Mouse (Mus musculus) hindbrain, embryonic 15.5 days (tissue): Measurements from ENCODE around the gene 2010300C02Rik. TPM values are rescaled to one million over a fixed set of nuclear protein-coding genes. Genes with fewer than 3 reads are reported as not detected.

ENCODE experiments used
- ATAC-seq: fragments of 200-750 bp; cut with Nextera tagmentation; 2 replicates; pipeline ENCODE4 v1.8.0; 2017; ENCODE audit warnings: low read depth, moderate number of reproducible peaks, moderate TSS enrichment; ENCODE audit not compliant: low FRiP score
- H3K27ac ChIP-seq: fragments of 300-500 bp; sonication (generic); replicated peaks from 2 replicates; pipeline ENCODE4 v1.5.1; 2015; ENCODE audit warnings: mild to moderate bottlenecking, inconsistent platforms
- H3K27me3 ChIP-seq: fragments of 300-500 bp; sonication (generic); 2 replicates; pipeline ENCODE4 v1.6.1; 2015; ENCODE audit warnings: control low read depth, inconsistent platforms
- H3K36me3 ChIP-seq: fragments of 300-500 bp; sonication (generic); 2 replicates; pipeline ENCODE4 v1.6.1; 2015; ENCODE audit warnings: control low read depth, inconsistent platforms
- H3K4me1 ChIP-seq: fragments of 300-500 bp; sonication (generic); replicated peaks from 2 replicates; pipeline ENCODE4 v1.6.1; 2015; ENCODE audit warnings: control low read depth, inconsistent platforms
- H3K4me2 ChIP-seq: fragments of 300-500 bp; sonication (generic); 2 replicates; pipeline ENCODE4 v1.6.1; 2015; ENCODE audit warnings: moderate library complexity, mild to moderate bottlenecking, inconsistent platforms
- H3K4me3 ChIP-seq: fragments of 300-500 bp; sonication (generic); 2 replicates; pipeline ENCODE4 v1.5.1; 2015; ENCODE audit warnings: mild to moderate bottlenecking, inconsistent platforms
- H3K9ac ChIP-seq: fragments of 300-500 bp; sonication (generic); 2 replicates; pipeline ENCODE4 v1.6.1; 2015; ENCODE audit warnings: inconsistent platforms
- H3K9me3 ChIP-seq: fragments of 300-500 bp; sonication (generic); 2 replicates; pipeline ENCODE4 v1.6.1; 2016; ENCODE audit warnings: control low read depth, inconsistent platforms
- WGBS: fragments of 180-500 bp; shearing (Covaris S2); methylation state at CpG from one replicate; pipeline ENCODE4 v1.1.7; 2015; 5-methylcytosine and 5-hydroxymethylcytosine counted together
- polyA plus RNA-seq: library from polyadenylated mRNA; unstranded; fragments of >200 nt; fragmentation: Nextera tagmentation; extraction: Ambion mirVana; gene quantifications from 2 replicates; pipeline ENCODE4 v1.2.1, GENCODE M21; 2015

2010300C02Rik gene
- polyA plus RNA-seq, 1 experiment from 2014 or later = 3.2 TPM

DNA sequence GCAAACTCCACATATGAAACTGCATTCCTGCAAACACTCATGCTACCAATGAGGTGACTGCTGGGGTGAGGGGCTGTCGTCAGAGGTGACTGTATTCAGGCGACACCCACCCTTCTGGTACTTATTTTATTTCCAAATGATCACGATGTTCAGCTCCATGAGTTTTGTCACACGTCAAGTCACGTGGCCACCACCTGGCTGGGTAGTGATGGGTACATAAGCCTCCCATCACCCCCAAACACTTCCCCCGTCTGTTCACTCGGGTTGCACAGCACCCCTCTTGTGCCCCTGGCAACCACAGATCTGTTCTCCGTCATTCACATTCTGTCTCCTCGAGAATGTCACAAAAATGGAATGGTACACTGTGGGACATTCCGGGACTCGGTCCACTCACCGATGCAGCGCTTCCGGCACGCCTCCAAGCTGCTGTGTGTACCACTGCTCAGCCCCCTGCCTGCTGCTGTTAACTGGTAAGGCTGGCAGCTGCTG, 32.9 kb downstream of the 2010300C02Rik start:
- 71% methylated on average over 15 of the region's 15 CpGs for WGBS
- no peak overlapping the region for H3K27ac ChIP-seq
- H3K27me3 ChIP-seq = no peaks in the 10 kb centered on the region
- H3K4me2 ChIP-seq = peak overlapping the region; percentile 41
- peak overlapping the region; percentile 7; the same call in 1 of the 2 replicates for H3K4me3 ChIP-seq
- H3K9ac ChIP-seq = no peak overlapping the region
- peak; percentile 48; the same call in 1 of the 2 replicates for ATAC-seq
- no peaks in the 10 kb centered on the region for H3K4me1 ChIP-seq
- no peaks in the 10 kb centered on the region for H3K36me3 ChIP-seq
- no peaks in the 10 kb centered on the region for H3K9me3 ChIP-seq

GRCm38 (mm10) chr1:37678327-37679123, 41.4 kb downstream of the 2010300C02Rik start:
- Histone ChIP-seq H3K36me3 (no peaks in the 10 kb centered on the region), H3K9ac (no peak overlapping the region), H3K4me3 (no peak overlapping the region), H3K27me3 (no peaks in the 10 kb centered on the region), H3K4me1 (no peaks in the 10 kb centered on the region), H3K9me3 (no peaks in the 10 kb centered on the region), H3K27ac (no peak overlapping the region), H3K4me2 (no peak overlapping the region)
- 71% methylated on average over 9 of the region's 9 CpGs for WGBS
- no peak for ATAC-seq

GRCm38 (mm10) chr1:37676967-37677512, 42.8 kb downstream of the 2010300C02Rik start:
- no peak overlapping the region for H3K9ac ChIP-seq
- H3K27me3 ChIP-seq = no peaks in the 10 kb centered on the region
- no peaks in the 10 kb centered on the region for H3K36me3 ChIP-seq
- ATAC-seq = no peak
- H3K4me3 ChIP-seq = no peak overlapping the region
- no peaks in the 10 kb centered on the region for H3K9me3 ChIP-seq
- 82% methylated on average over 7 of the region's 7 CpGs for WGBS
- no peak overlapping the region for H3K4me2 ChIP-seq
- H3K27ac ChIP-seq = no peak overlapping the region
- H3K4me1 ChIP-seq = no peaks in the 10 kb centered on the region

DNA sequence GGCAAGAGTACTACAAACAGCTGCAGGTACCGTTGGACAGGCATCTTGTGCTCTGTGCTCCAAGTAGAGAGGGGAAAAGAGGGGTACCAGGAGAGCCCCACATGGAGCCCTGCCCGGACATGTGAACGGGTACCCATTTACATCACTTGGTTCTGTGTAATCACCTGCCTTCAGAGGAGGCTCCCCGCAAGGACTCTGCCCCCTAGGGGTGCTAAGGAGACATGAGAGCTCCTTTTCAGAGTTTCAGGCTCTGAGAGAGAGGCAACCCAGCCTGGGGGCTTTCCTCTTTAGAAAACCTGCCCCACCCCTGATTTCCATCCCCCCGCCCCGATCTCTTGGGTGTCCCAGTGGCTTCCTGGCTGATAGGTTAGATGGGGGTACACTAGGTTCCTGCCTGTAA, 44.4 kb downstream of the 2010300C02Rik start:
- Histone ChIP-seq H3K4me2 (no peak overlapping the region), H3K4me3 (no peak overlapping the region), H3K9ac (no peak overlapping the region), H3K4me1 (no peaks in the 10 kb centered on the region), H3K27ac (no peak overlapping the region), H3K27me3 (no peaks in the 10 kb centered on the region), H3K9me3 (no peaks in the 10 kb centered on the region), H3K36me3 (no peaks in the 10 kb centered on the region)
- ATAC-seq = no peak
- 65% methylated on average over 6 of the region's 6 CpGs for WGBS

- Histone ChIP-seq H3K27me3 (no peaks in the 10 kb centered on the region), H3K4me2 (no peak overlapping the region), H3K9ac (no peak overlapping the region), H3K36me3 (no peaks in the 10 kb centered on the region), H3K4me1 (no peaks in the 10 kb centered on the region), H3K27ac (no peak overlapping the region), H3K9me3 (no peaks in the 10 kb centered on the region), H3K4me3 (no peak overlapping the region)
- ATAC-seq = no peak
- WGBS = 92% methylated on average over 8 of the region's 8 CpGs
Measured at GRCm38 (mm10) chr1:37674266-37674665, 45.6 kb downstream of the 2010300C02Rik start.

DNA sequence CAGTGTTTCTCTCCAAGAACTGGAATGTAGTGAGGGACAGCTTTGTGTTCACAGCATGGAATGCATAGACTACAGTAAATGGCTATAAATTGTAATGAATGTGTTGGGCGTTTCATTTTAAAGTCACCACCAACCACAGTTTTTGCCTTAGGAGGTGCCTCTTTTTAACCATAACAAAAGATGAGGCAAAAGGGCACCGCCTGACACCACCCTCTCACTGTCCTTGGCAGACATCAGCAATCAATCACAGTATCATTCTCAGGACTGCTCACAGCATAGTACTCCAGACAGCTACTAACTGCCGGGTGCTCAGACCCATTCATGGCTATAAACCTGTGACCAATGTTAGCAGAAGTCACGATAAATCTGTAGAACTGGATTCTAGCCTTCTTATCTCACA, 48.6 kb downstream of the 2010300C02Rik start:
- H3K4me2 ChIP-seq = no peak overlapping the region
- WGBS = 41% methylated on average over 4 of the region's 4 CpGs
- no peak overlapping the region for H3K4me3 ChIP-seq
- no peak overlapping the region for H3K9ac ChIP-seq
- H3K9me3 ChIP-seq = no peaks in the 10 kb centered on the region
- no peak overlapping the region for H3K27ac ChIP-seq
- no peaks in the 10 kb centered on the region for H3K4me1 ChIP-seq
- H3K36me3 ChIP-seq = no peaks in the 10 kb centered on the region
- ATAC-seq = no peak
- no peaks in the 10 kb centered on the region for H3K27me3 ChIP-seq

DNA sequence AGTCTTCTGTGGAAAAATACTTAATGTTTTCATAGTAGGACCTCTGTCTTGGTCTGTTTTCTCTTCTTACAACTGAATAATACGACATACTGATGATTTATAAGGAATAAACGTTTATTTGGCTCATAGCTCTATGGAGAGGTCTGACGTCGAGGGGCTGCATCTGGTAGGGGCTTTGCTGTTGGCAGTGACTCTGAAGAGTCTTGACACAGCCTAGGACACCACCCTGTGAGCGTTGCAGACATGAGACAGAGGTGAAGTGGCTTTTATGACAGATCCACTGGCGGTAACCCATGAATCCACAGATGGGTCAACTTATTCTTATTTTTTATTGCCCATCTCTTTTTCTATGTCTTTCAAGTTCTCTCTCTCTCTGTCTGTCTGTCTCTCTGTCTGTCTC, 52.5 kb downstream of the 2010300C02Rik start:
- Histone ChIP-seq H3K9ac (no peak overlapping the region), H3K27me3 (no peaks in the 10 kb centered on the region), H3K36me3 (no peaks in the 10 kb centered on the region), H3K4me2 (no peak overlapping the region), H3K27ac (no peak overlapping the region), H3K4me1 (no peaks in the 10 kb centered on the region), H3K4me3 (no peak overlapping the region), H3K9me3 (no peaks in the 10 kb centered on the region)
- 90% methylated on average over 6 of the region's 6 CpGs for WGBS
- no peak for ATAC-seq

DNA sequence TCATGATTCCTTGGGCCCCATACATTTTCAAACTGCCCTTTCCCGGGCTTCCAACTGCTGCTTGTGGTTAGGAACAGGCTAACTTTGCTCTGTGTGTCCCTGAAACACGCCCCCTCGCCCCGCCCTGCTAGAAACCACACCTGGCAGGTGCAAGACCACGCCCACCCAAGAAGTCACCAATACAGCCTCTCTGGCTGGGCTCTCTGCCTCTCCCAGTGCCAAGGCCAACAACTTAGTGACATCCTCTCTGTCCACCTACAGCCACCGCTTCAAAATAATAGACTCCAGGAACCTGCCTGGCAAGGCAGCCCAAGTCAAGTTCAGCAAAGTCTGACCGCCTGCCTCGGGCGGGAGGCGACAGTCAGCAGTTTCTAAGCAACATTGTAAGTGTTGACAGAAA, 53.3 kb downstream of the 2010300C02Rik start:
- Histone ChIP-seq H3K9ac (no peak overlapping the region), H3K9me3 (no peaks in the 10 kb centered on the region), H3K27ac (no peak overlapping the region), H3K4me3 (no peak overlapping the region), H3K4me2 (no peak overlapping the region), H3K36me3 (no peaks in the 10 kb centered on the region), H3K27me3 (no peaks in the 10 kb centered on the region), H3K4me1 (no peaks in the 10 kb centered on the region)
- 57% methylated on average over 10 of the region's 10 CpGs for WGBS
- ATAC-seq = no peak

GRCm38 (mm10) chr1:37665539-37666323, 54.2 kb downstream of the 2010300C02Rik start:
- WGBS = 64% methylated on average over 14 of the region's 14 CpGs
- Histone ChIP-seq H3K9ac (no peak overlapping the region), H3K9me3 (no peaks in the 10 kb centered on the region), H3K27ac (no peak overlapping the region), H3K27me3 (no peaks in the 10 kb centered on the region), H3K4me2 (no peak overlapping the region), H3K4me3 (no peak overlapping the region), H3K4me1 (no peaks in the 10 kb centered on the region), H3K36me3 (no peaks in the 10 kb centered on the region)
- no peak for ATAC-seq

DNA sequence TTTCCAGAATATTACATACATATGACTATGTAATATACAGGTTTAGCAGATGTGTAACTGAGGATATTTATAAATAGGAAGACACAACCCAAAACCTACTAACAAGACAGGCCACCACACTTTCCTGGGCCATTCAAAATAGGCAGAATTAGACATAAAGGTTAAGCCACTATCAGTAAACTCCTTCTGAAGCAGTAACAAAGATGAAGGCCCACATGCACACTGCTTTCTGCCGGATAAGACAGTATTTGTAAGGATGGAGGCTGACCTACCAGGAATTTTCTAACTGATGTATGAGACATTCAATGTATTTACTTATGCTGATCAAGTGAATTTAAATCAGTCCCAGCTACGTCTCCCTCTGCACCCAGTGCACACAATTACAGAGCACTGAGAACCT, 55.4 kb downstream of the 2010300C02Rik start:
- Histone ChIP-seq H3K36me3 (no peaks in the 10 kb centered on the region), H3K4me1 (no peaks in the 10 kb centered on the region), H3K4me3 (no peak overlapping the region), H3K4me2 (no peak overlapping the region), H3K9me3 (no peaks in the 10 kb centered on the region), H3K27me3 (no peaks in the 10 kb centered on the region), H3K9ac (no peak overlapping the region), H3K27ac (no peak overlapping the region)
- 82% methylated on average over 2 of the region's 2 CpGs for WGBS
- no peak for ATAC-seq

DNA sequence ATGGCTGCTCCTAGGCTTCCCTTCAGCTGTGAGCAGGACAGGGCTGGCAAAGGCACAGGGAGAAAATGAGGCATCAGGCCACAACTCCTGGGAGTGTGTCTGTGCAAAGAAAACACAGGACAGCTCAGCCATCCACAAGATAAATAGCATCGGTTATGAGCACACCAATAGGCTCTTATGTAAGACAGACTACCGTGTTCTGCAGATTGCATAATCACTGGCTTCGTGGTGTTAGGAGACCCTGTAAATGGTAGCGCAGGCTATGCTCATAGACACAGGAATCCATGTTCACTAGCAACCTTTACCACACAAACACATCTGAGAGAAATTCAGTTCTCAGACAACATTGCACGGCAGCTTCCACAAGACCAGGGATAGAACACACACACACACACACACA, 56.3 kb downstream of the 2010300C02Rik start:
- 83% methylated on average over 5 of the region's 5 CpGs for WGBS
- Histone ChIP-seq H3K27me3 (no peaks in the 10 kb centered on the region), H3K9ac (no peak overlapping the region), H3K9me3 (no peaks in the 10 kb centered on the region), H3K4me2 (no peak overlapping the region), H3K4me1 (no peaks in the 10 kb centered on the region), H3K27ac (no peak overlapping the region), H3K36me3 (no peaks in the 10 kb centered on the region), H3K4me3 (no peak overlapping the region)
- ATAC-seq = no peak

DNA sequence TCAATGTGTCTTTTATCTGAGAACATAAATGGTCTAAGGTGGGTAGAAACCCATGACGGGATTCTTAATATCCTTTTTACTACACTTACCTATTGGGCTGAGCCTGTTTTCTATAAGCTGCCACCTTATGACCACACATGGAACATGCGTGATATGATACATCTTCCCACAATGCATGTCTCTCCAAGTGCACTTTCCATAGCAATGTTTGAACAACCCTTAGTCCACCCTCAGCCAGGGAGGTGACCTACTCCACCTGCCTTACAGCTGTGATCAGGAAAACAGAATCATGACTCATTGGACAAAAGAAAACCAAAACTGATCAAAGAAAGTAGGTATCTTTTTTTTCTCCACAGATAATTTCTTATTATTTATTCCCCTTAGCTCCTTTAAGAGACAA, 63.9 kb downstream of the 2010300C02Rik start:
- WGBS = 93% methylated on average over 2 of the region's 2 CpGs
- no peak overlapping the region for H3K4me3 ChIP-seq

More for the DNA sequence above, 63.9 kb downstream of the 2010300C02Rik start:
- H3K27ac ChIP-seq = no peak overlapping the region
- ATAC-seq = no peak
- no peak overlapping the region for H3K4me2 ChIP-seq
- H3K9ac ChIP-seq = no peak overlapping the region
- no peaks in the 10 kb centered on the region for H3K36me3 ChIP-seq
- no peaks in the 10 kb centered on the region for H3K4me1 ChIP-seq
- no peaks in the 10 kb centered on the region for H3K9me3 ChIP-seq
- no peaks in the 10 kb centered on the region for H3K27me3 ChIP-seq
